Mouse (Mus musculus) neural tube, embryonic 15.5 days (tissue): ENCODE data around the gene Aldh1a3. TPM values are rescaled to one million over a fixed set of nuclear protein-coding genes. Genes with fewer than 3 reads are reported as not detected.

Source experiments
- ATAC-seq: fragments of 200-750 bp; cut with Nextera tagmentation; 2 replicates; pipeline ENCODE4 v1.8.0; 2017; ENCODE audit warnings: mild to moderate bottlenecking, moderate TSS enrichment, moderate library complexity; ENCODE audit not compliant: low FRiP score
- H3K27ac ChIP-seq: fragments of 300-500 bp; sonication (generic); replicated peaks from 2 replicates; pipeline ENCODE4 v1.5.1; 2015; ENCODE audit warnings: mild to moderate bottlenecking, inconsistent platforms
- H3K27me3 ChIP-seq: fragments of 300-500 bp; sonication (generic); replicated peaks from 2 replicates; pipeline ENCODE4 v1.6.1; 2015; ENCODE audit warnings: inconsistent platforms
- H3K36me3 ChIP-seq: fragments of 300-500 bp; sonication (generic); 2 replicates; pipeline ENCODE4 v1.6.1; 2015; ENCODE audit warnings: inconsistent platforms
- H3K4me1 ChIP-seq: fragments of 300-500 bp; sonication (generic); 2 replicates; pipeline ENCODE4 v1.6.1; 2015; ENCODE audit warnings: inconsistent platforms
- H3K4me2 ChIP-seq: fragments of 300-500 bp; sonication (generic); 2 replicates; pipeline ENCODE4 v1.6.1; 2015; ENCODE audit warnings: inconsistent platforms, mild to moderate bottlenecking, moderate library complexity
- H3K4me3 ChIP-seq: fragments of 300-500 bp; sonication (generic); replicated peaks from 2 replicates; pipeline ENCODE4 v1.5.1; 2015; ENCODE audit warnings: mild to moderate bottlenecking, inconsistent platforms
- H3K9ac ChIP-seq: fragments of 300-500 bp; sonication (generic); replicated peaks from 2 replicates; pipeline ENCODE4 v1.6.1; 2015; ENCODE audit warnings: mild to moderate bottlenecking, inconsistent platforms
- H3K9me3 ChIP-seq: fragments of 300-500 bp; sonication (generic); replicated peaks from 2 replicates; pipeline ENCODE4 v1.6.1; 2016; ENCODE audit warnings: inconsistent platforms
- WGBS: fragments of 180-500 bp; shearing (Covaris S2); methylation state at CpG from one replicate; pipeline ENCODE4 v1.1.7; 2015; ENCODE audit warnings: mixed read lengths; 5-methylcytosine and 5-hydroxymethylcytosine counted together
- polyA plus RNA-seq: library from polyadenylated mRNA; unstranded; fragments of >200 nt; fragmentation: Nextera tagmentation; extraction: Ambion mirVana; gene quantifications from 2 replicates; pipeline ENCODE4 v1.2.1, GENCODE M21; 2015

The Aldh1a3 gene
- polyA plus RNA-seq, 1 experiment from 2014 or later: 3.6 TPM

DNA sequence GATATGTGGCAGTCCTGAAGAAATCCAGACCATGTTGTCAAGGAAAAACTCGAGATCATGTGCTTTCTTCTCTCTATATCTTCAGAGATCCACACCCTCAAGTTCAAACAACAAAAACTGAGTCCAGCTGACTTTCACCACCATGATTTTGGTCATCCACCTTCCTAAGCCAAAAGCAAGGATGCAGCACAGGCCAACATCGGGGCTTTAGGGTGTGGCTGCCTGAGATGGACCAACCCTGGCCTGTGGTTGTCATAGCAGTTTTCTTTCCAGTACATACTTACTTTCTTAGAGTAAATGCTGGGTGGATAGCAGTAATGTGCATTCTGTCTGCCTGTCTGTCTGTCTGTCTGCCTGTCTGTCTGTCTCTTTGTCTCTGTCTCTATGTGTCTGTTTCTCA is 61.9 kb downstream of the Aldh1a3 start:
- Histone ChIP-seq H3K4me1 (no peaks in the 10 kb centered on the region), H3K36me3 (no peaks in the 10 kb centered on the region), H3K9ac (no peak overlapping the region), H3K27me3 (no peaks in the 10 kb centered on the region), H3K4me2 (no peak overlapping the region), H3K9me3 (no peaks in the 10 kb centered on the region), H3K27ac (no peak overlapping the region), H3K4me3 (no peak overlapping the region)
- WGBS: 77% methylated on average over 2 of the region's 2 CpGs
- no peak for ATAC-seq

DNA sequence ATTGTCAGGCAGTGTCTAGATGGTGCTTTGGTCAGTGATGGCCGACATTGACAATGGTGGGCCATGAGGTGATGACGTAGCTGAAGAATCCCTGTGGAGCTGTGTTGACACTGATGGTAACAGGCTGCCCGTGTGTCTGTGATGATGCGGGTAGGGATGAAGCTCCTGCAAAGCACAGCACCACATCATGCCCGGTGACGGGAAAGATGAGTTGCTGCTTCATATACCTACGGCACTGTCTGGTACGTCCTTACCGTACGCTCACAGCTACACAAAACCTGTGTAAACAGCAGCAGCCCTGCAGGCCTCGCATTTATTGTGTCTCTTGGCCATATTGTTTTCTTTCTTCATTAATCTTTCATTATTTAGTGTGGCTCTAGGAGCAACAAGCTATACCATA is 62.8 kb downstream of the Aldh1a3 start:
- Histone ChIP-seq H3K27me3 (no peaks in the 10 kb centered on the region), H3K9me3 (no peaks in the 10 kb centered on the region), H3K4me3 (no peak overlapping the region), H3K36me3 (no peaks in the 10 kb centered on the region), H3K9ac (no peak overlapping the region), H3K27ac (no peak overlapping the region), H3K4me2 (no peak overlapping the region), H3K4me1 (no peaks in the 10 kb centered on the region)
- no peak for ATAC-seq
- 96% methylated on average over 11 of the region's 11 CpGs for WGBS

DNA sequence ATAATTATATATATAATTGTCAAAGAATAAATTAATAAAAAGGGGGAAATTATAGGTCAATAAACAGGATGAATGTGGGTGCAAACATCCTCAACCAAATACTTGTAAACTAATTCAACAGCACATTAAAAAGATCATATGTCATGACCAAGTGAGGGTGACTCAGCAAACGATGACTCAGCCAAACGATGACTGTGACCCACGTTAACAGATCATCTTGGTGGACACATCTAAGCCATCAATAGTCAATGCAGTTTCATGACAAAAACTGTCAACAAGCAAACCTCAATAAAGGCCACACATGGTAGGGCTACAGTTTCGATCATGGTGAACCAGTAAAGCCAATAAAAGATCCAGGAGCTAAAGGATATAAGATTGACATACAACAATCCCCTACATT is 68.3 kb downstream of the Aldh1a3 start:
- Histone ChIP-seq H3K4me3 (no peak overlapping the region), H3K9me3 (no peaks in the 10 kb centered on the region), H3K36me3 (no peaks in the 10 kb centered on the region), H3K27ac (no peak overlapping the region), H3K4me2 (no peak overlapping the region), H3K27me3 (no peaks in the 10 kb centered on the region), H3K9ac (no peak overlapping the region), H3K4me1 (no peaks in the 10 kb centered on the region)
- 91% methylated on average over 4 of the region's 4 CpGs for WGBS
- ATAC-seq: no peak

DNA sequence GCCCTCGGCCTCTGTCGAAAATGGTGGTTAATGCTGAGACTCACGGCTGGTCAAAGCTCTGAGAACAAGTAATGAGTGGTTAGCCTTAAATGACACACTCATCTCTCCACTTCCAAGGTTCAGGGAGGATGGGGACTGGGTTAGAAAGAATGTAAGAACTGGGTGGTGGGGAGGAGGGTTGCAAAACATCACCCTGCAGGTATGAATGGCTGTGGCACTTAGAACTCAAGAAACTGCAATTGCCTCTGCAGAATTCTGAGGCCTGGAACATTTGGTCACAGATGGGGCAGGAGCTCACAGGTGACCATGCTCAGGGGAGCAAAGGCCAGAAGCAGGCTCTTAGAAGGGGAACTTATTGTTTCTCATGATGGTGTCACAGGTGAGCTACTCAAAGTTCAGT is 68.9 kb downstream of the Aldh1a3 start:
- H3K9ac ChIP-seq: no peak overlapping the region
- WGBS: 96% methylated on average over 3 of the region's 3 CpGs
- no peaks in the 10 kb centered on the region for H3K27me3 ChIP-seq
- no peak overlapping the region for H3K4me3 ChIP-seq
- no peak for ATAC-seq
- no peak overlapping the region for H3K27ac ChIP-seq
- H3K9me3 ChIP-seq: no peaks in the 10 kb centered on the region
- no peak overlapping the region for H3K4me2 ChIP-seq
- H3K4me1 ChIP-seq: no peaks in the 10 kb centered on the region
- H3K36me3 ChIP-seq: no peaks in the 10 kb centered on the region

DNA sequence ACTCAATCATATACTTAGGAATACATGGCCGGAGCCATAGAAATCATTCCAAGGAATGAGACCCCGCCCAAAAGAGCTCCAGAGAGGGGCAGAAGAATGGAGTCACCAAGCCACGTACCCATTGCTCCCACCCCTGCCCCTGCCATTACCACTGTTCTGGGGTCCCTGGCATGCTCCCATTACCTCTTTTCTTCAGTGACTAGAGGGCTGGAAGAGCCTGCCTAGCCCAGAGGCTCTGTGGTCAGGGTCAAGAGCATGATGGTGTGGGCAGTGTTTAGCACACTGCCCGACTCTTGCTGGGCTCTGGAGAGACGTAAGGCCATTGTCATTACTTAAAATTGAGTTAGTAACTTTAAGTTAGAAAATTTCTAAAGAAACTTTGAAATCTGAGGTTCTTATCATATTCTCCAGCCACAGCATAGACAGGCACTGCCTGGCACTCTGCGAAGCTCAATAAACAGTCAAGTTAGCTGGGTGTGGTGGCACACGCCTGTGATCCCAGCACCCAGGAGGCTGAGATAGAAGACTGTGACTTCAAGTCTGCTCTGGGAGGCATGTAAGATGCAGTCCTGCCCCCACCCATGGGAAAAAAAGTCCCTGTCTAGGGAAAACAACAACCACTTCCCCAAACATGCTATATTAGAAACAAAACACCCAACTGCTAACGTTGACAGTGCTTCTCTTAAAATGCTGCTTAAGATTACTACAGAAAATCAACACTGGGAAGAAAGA is 71.4 kb downstream of the Aldh1a3 start:
- H3K27ac ChIP-seq: no peak overlapping the region
- H3K36me3 ChIP-seq: no peaks in the 10 kb centered on the region
- WGBS: 90% methylated on average over 8 of the region's 8 CpGs
- no peak for ATAC-seq
- no peak overlapping the region for H3K4me3 ChIP-seq
- H3K4me1 ChIP-seq: no peaks in the 10 kb centered on the region
- H3K9me3 ChIP-seq: no peaks in the 10 kb centered on the region
- no peaks in the 10 kb centered on the region for H3K27me3 ChIP-seq
- H3K4me2 ChIP-seq: no peak overlapping the region
- no peak overlapping the region for H3K9ac ChIP-seq

DNA sequence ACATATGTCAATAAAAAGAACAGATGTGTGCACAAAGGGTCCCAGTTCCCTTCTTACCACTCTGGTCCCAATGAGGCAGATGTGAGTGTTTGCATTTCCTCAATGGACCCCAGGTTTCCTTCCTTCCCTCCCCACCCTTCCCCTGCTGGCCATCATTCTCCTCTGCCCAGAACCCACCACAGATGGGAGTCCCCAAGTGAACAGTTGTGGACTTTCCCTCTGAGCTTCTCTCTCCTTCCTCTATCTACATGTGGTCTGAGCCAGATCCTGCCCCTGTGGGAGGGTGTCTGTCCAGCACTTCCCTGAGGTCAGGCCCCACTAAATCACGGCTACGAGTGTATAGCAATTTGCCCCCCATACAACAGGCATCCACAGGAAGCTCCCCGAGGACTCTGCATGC is 72.4 kb downstream of the Aldh1a3 start:
- Histone ChIP-seq H3K27ac (no peak overlapping the region), H3K4me1 (no peaks in the 10 kb centered on the region), H3K9me3 (no peaks in the 10 kb centered on the region), H3K4me3 (no peak overlapping the region), H3K4me2 (no peak overlapping the region), H3K9ac (no peak overlapping the region), H3K27me3 (no peaks in the 10 kb centered on the region), H3K36me3 (no peaks in the 10 kb centered on the region)
- 38% methylated on average over 3 of the region's 3 CpGs for WGBS
- no peak for ATAC-seq

DNA sequence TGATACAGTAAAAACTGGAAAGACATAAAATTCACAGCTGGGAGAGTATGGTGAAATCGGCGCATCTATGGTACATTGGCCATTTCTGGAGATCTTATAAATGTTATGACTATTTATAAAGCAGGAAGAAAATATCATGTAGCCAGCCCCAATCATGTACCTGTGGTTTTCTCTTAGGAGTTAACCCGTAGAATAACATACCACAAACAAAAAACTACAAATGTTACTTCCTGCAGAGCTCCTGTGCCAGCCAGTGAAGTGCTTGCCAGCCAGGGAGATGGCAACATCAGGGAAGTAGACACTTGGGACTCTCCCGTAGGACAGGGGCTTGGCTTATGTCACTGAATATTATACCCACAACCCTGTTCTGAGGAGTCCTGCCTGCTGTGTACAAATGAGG is 76.2 kb downstream of the Aldh1a3 start:
- no peak overlapping the region for H3K9ac ChIP-seq
- H3K27ac ChIP-seq: no peak overlapping the region
- H3K4me1 ChIP-seq: peaks cover 8% of the 10 kb centered on the region
- no peaks in the 10 kb centered on the region for H3K9me3 ChIP-seq
- no peak overlapping the region for H3K4me3 ChIP-seq
- H3K27me3 ChIP-seq: no peaks in the 10 kb centered on the region
- no peak for ATAC-seq
- WGBS: 85% methylated on average over 4 of the region's 4 CpGs
- no peaks in the 10 kb centered on the region for H3K36me3 ChIP-seq
- no peak overlapping the region for H3K4me2 ChIP-seq

DNA sequence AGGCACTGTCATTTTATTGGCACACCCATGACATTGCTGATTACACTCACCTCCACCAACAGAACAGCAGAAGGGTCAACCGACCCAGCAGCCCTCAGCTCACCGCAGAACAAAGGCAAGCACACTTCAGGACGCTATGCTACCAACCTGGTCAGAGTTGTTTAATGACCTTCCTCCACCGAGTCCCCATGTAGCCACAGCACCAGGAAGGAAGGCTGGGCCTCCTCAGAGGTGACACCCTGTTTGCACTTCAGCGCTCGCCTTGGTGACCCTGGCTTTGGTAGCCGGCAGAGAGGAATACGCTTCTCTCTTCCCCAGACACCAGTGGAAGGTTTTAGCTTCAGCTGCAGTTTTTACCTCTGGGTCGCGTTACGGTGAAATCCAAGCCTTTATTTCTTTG is 77.6 kb downstream of the Aldh1a3 start:
- no peaks in the 10 kb centered on the region for H3K36me3 ChIP-seq
- no peak for ATAC-seq
- H3K9me3 ChIP-seq: no peaks in the 10 kb centered on the region
- H3K4me1 ChIP-seq: peaks cover 8% of the 10 kb centered on the region
- no peak overlapping the region for H3K4me2 ChIP-seq
- no peak overlapping the region for H3K9ac ChIP-seq
- WGBS: 55% methylated on average over 11 of the region's 11 CpGs
- no peaks in the 10 kb centered on the region for H3K27me3 ChIP-seq
- H3K27ac ChIP-seq: no peak overlapping the region
- H3K4me3 ChIP-seq: no peak overlapping the region

DNA sequence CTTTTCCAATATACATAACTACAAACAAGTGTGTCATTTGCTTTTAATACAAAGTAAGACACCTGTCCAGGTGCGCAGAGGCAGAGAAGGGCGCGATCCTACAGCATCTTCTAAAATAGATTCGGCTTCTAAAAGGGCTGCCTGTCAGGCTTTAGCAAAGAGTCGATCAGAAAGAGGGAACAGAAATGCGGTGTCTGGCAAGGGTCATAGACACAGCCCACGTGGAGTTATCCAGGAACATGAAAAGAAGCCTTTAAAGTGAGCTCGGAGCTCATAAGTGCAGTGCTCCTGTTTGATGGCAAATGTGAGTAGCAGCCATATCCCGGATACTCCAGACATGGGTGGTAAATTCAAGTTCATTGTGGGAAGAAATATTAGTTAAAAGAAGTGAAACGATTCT is 78.7 kb downstream of the Aldh1a3 start:
- Histone ChIP-seq H3K27me3 (no peaks in the 10 kb centered on the region), H3K4me3 (no peak overlapping the region), H3K4me1 (peaks cover 8% of the 10 kb centered on the region), H3K36me3 (no peaks in the 10 kb centered on the region), H3K9me3 (no peaks in the 10 kb centered on the region), H3K9ac (no peak overlapping the region), H3K27ac (no peak overlapping the region), H3K4me2 (no peak overlapping the region)
- 87% methylated on average over 10 of the region's 10 CpGs for WGBS
- no peak for ATAC-seq

DNA sequence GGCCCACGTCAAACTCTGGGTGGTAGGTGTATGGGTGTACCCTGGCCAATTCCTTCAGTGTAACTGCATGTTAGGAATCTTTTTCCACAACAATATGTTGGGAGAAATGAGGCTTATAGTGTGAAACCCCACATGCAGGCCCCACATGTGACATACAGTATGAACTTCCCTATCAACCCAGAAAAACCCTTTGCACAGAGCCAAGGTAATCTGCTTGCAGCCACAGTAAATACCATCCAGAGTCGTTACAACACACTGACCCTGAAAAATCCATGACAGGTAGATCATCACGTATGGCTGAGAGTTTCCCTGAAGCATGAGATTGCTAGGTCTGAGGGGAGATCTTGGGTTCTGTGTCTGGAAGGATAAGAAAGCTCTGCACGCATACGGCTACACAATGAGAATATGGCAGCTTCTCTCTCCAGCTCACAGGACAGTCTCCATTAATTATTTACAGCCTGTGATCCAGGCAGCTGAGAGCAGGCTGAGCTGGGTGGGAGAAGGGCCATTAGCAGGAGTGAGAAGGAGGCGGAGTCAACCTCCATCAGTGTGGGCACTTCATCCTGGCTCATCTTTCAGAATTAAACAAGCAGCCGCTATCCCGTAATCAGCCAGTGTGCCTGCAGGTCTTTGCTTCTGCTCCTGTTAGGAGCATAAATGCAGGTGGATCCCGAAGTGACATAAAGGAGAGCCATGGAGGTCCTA is 80.2 kb downstream of the Aldh1a3 start:
- peak; percentile 85 for ATAC-seq
- no peaks in the 10 kb centered on the region for H3K36me3 ChIP-seq
- no peak overlapping the region; the same call in 1 of the 2 replicates for H3K9ac ChIP-seq
- no peaks in the 10 kb centered on the region for H3K9me3 ChIP-seq
- H3K4me1 ChIP-seq: peaks cover 8% of the 10 kb centered on the region
- H3K27me3 ChIP-seq: no peaks in the 10 kb centered on the region
- 27% methylated on average over 9 of the region's 9 CpGs for WGBS
- H3K4me3 ChIP-seq: no peak overlapping the region
- H3K4me2 ChIP-seq: peak overlapping the region; percentile 30
- H3K27ac ChIP-seq: no peak overlapping the region; the same call in 1 of the 2 replicates

DNA sequence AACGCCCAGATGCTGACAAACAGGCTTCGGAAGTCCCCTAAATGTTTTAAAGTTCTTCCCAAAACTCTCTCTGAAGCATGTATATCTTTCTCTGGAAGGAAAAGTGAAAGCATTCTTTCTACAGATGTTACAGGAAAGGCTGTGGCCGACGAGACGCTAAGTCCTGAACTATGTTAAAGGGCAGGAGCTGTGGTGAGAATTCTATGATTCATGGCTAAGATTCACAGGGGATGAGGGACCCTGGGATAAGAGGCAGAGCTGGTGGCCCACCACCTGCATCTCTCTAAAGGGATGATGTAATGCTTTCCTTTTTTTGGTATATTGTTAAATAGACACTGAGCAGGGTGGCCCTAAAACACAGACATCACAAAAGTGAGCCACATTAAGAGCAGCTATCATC is 84.0 kb downstream of the Aldh1a3 start:
- Histone ChIP-seq H3K4me1 (peaks cover 8% of the 10 kb centered on the region), H3K27ac (no peak overlapping the region), H3K27me3 (no peaks in the 10 kb centered on the region), H3K9ac (no peak overlapping the region), H3K4me3 (no peak overlapping the region), H3K36me3 (no peaks in the 10 kb centered on the region), H3K9me3 (no peaks in the 10 kb centered on the region), H3K4me2 (no peak overlapping the region)
- no peak for ATAC-seq
- WGBS: 79% methylated on average over 5 of the region's 5 CpGs

DNA sequence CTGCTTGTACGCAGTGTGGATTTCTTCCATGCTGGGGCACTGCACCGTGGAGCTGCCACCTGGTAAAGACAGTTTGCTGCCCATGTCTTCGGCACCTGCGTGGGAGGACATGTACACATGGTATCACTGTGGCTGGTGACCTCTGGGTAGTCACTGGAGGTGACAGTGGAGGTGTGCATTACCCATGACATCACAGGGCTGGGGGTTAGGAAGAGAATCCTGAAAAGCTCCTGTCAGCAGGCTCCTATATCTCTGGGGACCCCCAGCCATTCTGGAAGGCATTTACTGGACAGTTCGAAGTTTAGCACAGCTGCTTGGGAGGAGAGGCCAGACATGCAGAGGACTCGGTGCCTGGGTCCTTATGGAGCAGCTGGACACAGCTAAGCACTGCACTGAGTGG is 84.5 kb downstream of the Aldh1a3 start:
- no peak overlapping the region for H3K9ac ChIP-seq
- WGBS: 77% methylated on average over 6 of the region's 6 CpGs
- H3K36me3 ChIP-seq: no peaks in the 10 kb centered on the region
- no peak overlapping the region for H3K4me3 ChIP-seq
- H3K4me2 ChIP-seq: no peak overlapping the region
- H3K27ac ChIP-seq: no peak overlapping the region
- H3K9me3 ChIP-seq: no peaks in the 10 kb centered on the region
- H3K27me3 ChIP-seq: no peaks in the 10 kb centered on the region
- peaks cover 8% of the 10 kb centered on the region for H3K4me1 ChIP-seq
- ATAC-seq: no peak
